Comparison of ENCODE assay signal across 8 mouse cellular contexts in genomic region chr15:79545921-79546399, GRCm38 (mm10). TPM values are rescaled to one million over a fixed set of nuclear protein-coding genes. Genes with fewer than 3 reads are reported as not detected.
DNase-seq lines count a peak whose midpoint lies in the region; ATAC-seq lines count a peak whose summit lies in the region.

No protein-coding gene starts in this region.

- WGBS in forebrain, embryonic 13.5 days = under 1% methylated on average over 50 of the region's 52 CpGs
- WGBS in limb, embryonic 11.5 days = under 1% methylated on average over 51 of the region's 52 CpGs
- under 1% methylated on average over 52 of the region's 52 CpGs for WGBS in stomach, embryonic 16.5 days

- no peaks in the 10 kb centered on the region for H3K4me1 ChIP-seq in brown adipose tissue, adult 24 weeks (ENCODE audit: control insufficient read depth, insufficient read depth, insufficient read length, low read length)
- H3K4me1 ChIP-seq in forebrain, embryonic 13.5 days = peaks cover 29% of the 10 kb centered on the region
- H3K4me1 ChIP-seq in limb, embryonic 11.5 days (ENCODE audit: control insufficient read depth, insufficient read depth, low read length) = peaks cover 5% of the 10 kb centered on the region; the same call in 1 of the 2 replicates
- H3K4me1 ChIP-seq in stomach, embryonic 16.5 days (ENCODE audit: control insufficient read depth, insufficient read depth, low read length) = peaks cover 19% of the 10 kb centered on the region

- peak; percentile 76 for DNase-seq in urinary bladder, postnatal 14 days (ENCODE audit: low spot score)
- DNase-seq in urinary bladder, postnatal 25 days (ENCODE audit: low spot score) = no peak
- peak; percentile 84 for DNase-seq in heart, postnatal 4 days
- peak; percentile 69 for DNase-seq in limb, embryonic 11.5 days (ENCODE audit: low spot score)
- peak; percentile 33 for DNase-seq in mesoderm, embryonic 11.5 days (ENCODE audit: low read depth, low spot score)

- ATAC-seq in forebrain, embryonic 13.5 days = peak; percentile 67
- peak; percentile 52; the same call in 1 of the 2 replicates for ATAC-seq in limb, embryonic 11.5 days (ENCODE audit: insufficient number of reproducible peaks, low FRiP score, low TSS enrichment, low read depth)
- ATAC-seq in stomach, embryonic 16.5 days (ENCODE audit: insufficient read depth, low FRiP score) = peak; percentile 59

- peak overlapping the region; percentile 97 for H3K27ac ChIP-seq in brown adipose tissue, adult 24 weeks (replicated peaks; ENCODE audit: low read depth, low read length)
- peak overlapping the region; percentile 98 for H3K27ac ChIP-seq in forebrain, embryonic 13.5 days
- peak overlapping the region; percentile 94 for H3K27ac ChIP-seq in limb, embryonic 11.5 days (replicated peaks; ENCODE audit: low read depth, low read length)
- H3K27ac ChIP-seq in stomach, embryonic 16.5 days (ENCODE audit: low read length) = peak overlapping the region; percentile 98

- peak overlapping the region; percentile 98 for H3K9ac ChIP-seq in forebrain, embryonic 13.5 days
- peak overlapping the region; percentile 99 for H3K9ac ChIP-seq in limb, embryonic 11.5 days (ENCODE audit: low read length)
- H3K9ac ChIP-seq in stomach, embryonic 16.5 days (ENCODE audit: low read length) = peak overlapping the region; percentile 100

- peak overlapping the region; percentile 77 for H3K4me3 ChIP-seq in brown adipose tissue, adult 24 weeks (ENCODE audit: insufficient read depth, low read depth, low read length)
- peak overlapping the region; percentile 95 for H3K4me3 ChIP-seq in forebrain, embryonic 13.5 days
- peak overlapping the region; percentile 98 for H3K4me3 ChIP-seq in limb, embryonic 11.5 days (ENCODE audit: low read depth, low read length)
- H3K4me3 ChIP-seq in stomach, embryonic 16.5 days (replicated peaks; ENCODE audit: low read length) = peak overlapping the region; percentile 94

- no peaks in the 10 kb centered on the region for H3K9me3 ChIP-seq in forebrain, embryonic 13.5 days (replicated peaks)
- H3K9me3 ChIP-seq in limb, embryonic 11.5 days (ENCODE audit: control insufficient read depth, low read length) = no peaks in the 10 kb centered on the region
- no peaks in the 10 kb centered on the region for H3K9me3 ChIP-seq in stomach, embryonic 16.5 days (replicated peaks; ENCODE audit: control insufficient read depth, low read length)

- H3K27me3 ChIP-seq in forebrain, embryonic 13.5 days = no peaks in the 10 kb centered on the region
- H3K27me3 ChIP-seq in limb, embryonic 11.5 days (ENCODE audit: control insufficient read depth, insufficient read depth, low read length) = no peaks in the 10 kb centered on the region
- H3K27me3 ChIP-seq in stomach, embryonic 16.5 days (ENCODE audit: control insufficient read depth, insufficient read depth, low read length) = no peaks in the 10 kb centered on the region; the same call in 1 of the 2 replicates

- peak overlapping the region; percentile 92 for H3K4me2 ChIP-seq in forebrain, embryonic 13.5 days
- peak overlapping the region; percentile 80 for H3K4me2 ChIP-seq in limb, embryonic 11.5 days (ENCODE audit: low read depth, severe bottlenecking)
- peak overlapping the region; percentile 74 for H3K4me2 ChIP-seq in stomach, embryonic 16.5 days (ENCODE audit: low read depth, low read length)

- peaks cover 34% of the 10 kb centered on the region for H3K36me3 ChIP-seq in forebrain, embryonic 13.5 days (ENCODE audit: poor library complexity, severe bottlenecking)
- peaks cover 19% of the 10 kb centered on the region for H3K36me3 ChIP-seq in limb, embryonic 11.5 days (ENCODE audit: control insufficient read depth, insufficient read depth, low read length)
- H3K36me3 ChIP-seq in stomach, embryonic 16.5 days (ENCODE audit: control insufficient read depth, insufficient read depth, low read length) = peaks cover 15% of the 10 kb centered on the region; the same call in 1 of the 2 replicates

RNA-seq across cellular contexts. Expression of gene Ddx17, which starts 0.6 kb away (rescaled TPM):
- polyA plus RNA-seq in brown adipose tissue, adult 24 weeks (2012; ENCODE audit: insufficient read depth, insufficient read length, missing spikeins) = 49.6 and 73.8 TPM in 2 replicates
- 61.5 and 66.8 TPM in 2 replicates for polyA plus RNA-seq in forebrain, embryonic 13.5 days (2015; fragmentation: Nextera tagmentation; extraction: Ambion mirVana)
- total RNA-seq in heart, postnatal 4 days (2021) = 100 to 1,000 TPM; 221 to 226 TPM
- polyA plus RNA-seq in limb, embryonic 11.5 days (2014; fragmentation: Nextera tagmentation; extraction: Ambion mirVana) = 89.7 and 96.5 TPM in 2 replicates
- polyA plus RNA-seq in stomach, embryonic 16.5 days (2015; fragmentation: Nextera tagmentation; extraction: Ambion mirVana) = 39.6 and 42.0 TPM in 2 replicates

RNA-seq across cellular contexts. Expression of gene Kdelr3, which starts 29.7 kb away (rescaled TPM):
- 2.2 and 3.0 TPM in 2 replicates for polyA plus RNA-seq in brown adipose tissue, adult 24 weeks (2012; ENCODE audit: insufficient read depth, insufficient read length, missing spikeins)
- polyA plus RNA-seq in forebrain, embryonic 13.5 days (2015; fragmentation: Nextera tagmentation; extraction: Ambion mirVana) = 5.1 and 6.4 TPM in 2 replicates
- total RNA-seq in heart, postnatal 4 days (2021) = 10 to 100 TPM; 25.4 to 25.6 TPM
- polyA plus RNA-seq in limb, embryonic 11.5 days (2014; fragmentation: Nextera tagmentation; extraction: Ambion mirVana) = 11.4 and 12.8 TPM in 2 replicates
- polyA plus RNA-seq in stomach, embryonic 16.5 days (2015; fragmentation: Nextera tagmentation; extraction: Ambion mirVana) = 109 and 111 TPM in 2 replicates

RNA-seq across cellular contexts. Expression of gene Kcnj4, which starts 40.9 kb away (rescaled TPM):
- polyA plus RNA-seq in brown adipose tissue, adult 24 weeks (2012; ENCODE audit: insufficient read depth, insufficient read length, missing spikeins) = not detected in 2 replicates
- polyA plus RNA-seq in forebrain, embryonic 13.5 days (2015; fragmentation: Nextera tagmentation; extraction: Ambion mirVana) = not detected in 2 replicates
- total RNA-seq in heart, postnatal 4 days (2021) = 1 to 10 TPM; 1.3 to 1.7 TPM
- not detected in 2 replicates for polyA plus RNA-seq in limb, embryonic 11.5 days (2014; fragmentation: Nextera tagmentation; extraction: Ambion mirVana)
- not detected in 2 replicates for polyA plus RNA-seq in stomach, embryonic 16.5 days (2015; fragmentation: Nextera tagmentation; extraction: Ambion mirVana)

RNA-seq across cellular contexts. Expression of gene Dmc1, which starts 58.9 kb away (rescaled TPM):
- not detected in 2 replicates for polyA plus RNA-seq in brown adipose tissue, adult 24 weeks (2012; ENCODE audit: insufficient read depth, insufficient read length, missing spikeins)
- polyA plus RNA-seq in forebrain, embryonic 13.5 days (2015; fragmentation: Nextera tagmentation; extraction: Ambion mirVana) = 1.4 and 1.5 TPM in 2 replicates
- under 1 TPM; 0.31 to 0.86 TPM for total RNA-seq in heart, postnatal 4 days (2021)
- 1.2 and 1.8 TPM in 2 replicates for polyA plus RNA-seq in limb, embryonic 11.5 days (2014; fragmentation: Nextera tagmentation; extraction: Ambion mirVana)
- 2.4 and 2.8 TPM in 2 replicates for polyA plus RNA-seq in stomach, embryonic 16.5 days (2015; fragmentation: Nextera tagmentation; extraction: Ambion mirVana)
